ENCODE assay signal across 16 mouse cellular contexts in genomic region chr14:21719646-21720383, GRCm38 (mm10). TPM values are rescaled to one million over a fixed set of nuclear protein-coding genes. Genes with fewer than 3 reads are reported as not detected.
DNase-seq lines count a peak whose midpoint lies in the region; ATAC-seq and TF ChIP-seq lines count a peak whose summit lies in the region.
"Had no signal": no experiment of that assay in that cellular context is flagged by ENCODE, and none has a peak within 500 bp of the region (broad histone marks: within the 10 kb centered on the region; RNA-seq: fewer than 3 reads in every experiment).

No protein-coding gene starts in this region.

- 0 out of 2 replicates have a peak, but pooled peaks cover 3% of the 10 kb centered on the region for H3K36me3 ChIP-seq in heart, embryonic 14.5 days (ENCODE audit: control insufficient read depth, insufficient read depth, low read length)
- no peaks in the 10 kb centered on the region for H3K36me3 ChIP-seq in midbrain, postnatal 0 days (ENCODE audit: insufficient read depth, low read length)
- no peaks in the 10 kb centered on the region for H3K36me3 ChIP-seq in midbrain, embryonic 10.5 days
- no peaks in the 10 kb centered on the region for H3K36me3 ChIP-seq in forebrain, embryonic 16.5 days (ENCODE audit: control insufficient read depth, insufficient read depth)

- H3K4me2 ChIP-seq in heart, embryonic 14.5 days (ENCODE audit: low read length): peak overlapping the region; percentile 51
- H3K4me2 ChIP-seq in midbrain, postnatal 0 days (ENCODE audit: low read depth, low read length, poor library complexity, severe bottlenecking): no peak overlapping the region
- H3K4me2 ChIP-seq in forebrain, embryonic 16.5 days (ENCODE audit: low read length): no peak overlapping the region

- no peak for DNase-seq in heart, postnatal 25 days (ENCODE audit: low spot score)
- peak; percentile 10 for DNase-seq in midbrain, postnatal 0 days (ENCODE audit: low spot score)
- DNase-seq in midbrain, embryonic 10.5 days (ENCODE audit: low spot score): no peak
- peak; percentile 88 for DNase-seq in retina, postnatal 1 day
- DNase-seq in kidney, adult 9 months: no peak
- DNase-seq: adrenal gland, adult 8-10 months; gastrocnemius, postnatal 25 days had no signal

- 0 out of 2 replicates have a peak overlapping the region, but pooled peaks have one; percentile 10 for H3K9ac ChIP-seq in heart, embryonic 14.5 days (ENCODE audit: low read length)
- H3K9ac ChIP-seq in midbrain, postnatal 0 days (replicated peaks; ENCODE audit: low read length, poor library complexity, severe bottlenecking): no peak overlapping the region
- H3K9ac ChIP-seq in forebrain, embryonic 16.5 days (replicated peaks; ENCODE audit: low read depth, low read length): no peak overlapping the region
- H3K9ac ChIP-seq: liver, embryonic 14.5 days had no signal

- H3K27me3 ChIP-seq in heart, embryonic 14.5 days (ENCODE audit: control insufficient read depth, insufficient read depth, low read length): no peaks in the 10 kb centered on the region
- no peaks in the 10 kb centered on the region for H3K27me3 ChIP-seq in midbrain, postnatal 0 days (ENCODE audit: insufficient read depth, low read length)
- peaks cover 19% of the 10 kb centered on the region for H3K27me3 ChIP-seq in midbrain, embryonic 10.5 days (ENCODE audit: low read depth, poor library complexity, severe bottlenecking)
- no peaks in the 10 kb centered on the region for H3K27me3 ChIP-seq in forebrain, embryonic 16.5 days (replicated peaks; ENCODE audit: control insufficient read depth, insufficient read depth, low read length)
- H3K27me3 ChIP-seq: Patski had no signal

- peak overlapping the region; percentile 31 to 60; a peak in 3 of 4 replicates for H3K27ac ChIP-seq in heart, embryonic 14.5 days (replicated peaks in 1 of 2; ENCODE audit: control insufficient read depth in 1 of 2, insufficient read depth in 1 of 2, low read depth in 2 of 2, low read length in 2 of 2)
- no peak overlapping the region for H3K27ac ChIP-seq in midbrain, postnatal 0 days (ENCODE audit: low read depth, low read length)
- no peak overlapping the region for H3K27ac ChIP-seq in midbrain, embryonic 10.5 days (replicated peaks)
- no peak overlapping the region for H3K27ac ChIP-seq in forebrain, embryonic 16.5 days (ENCODE audit: low read length)
- H3K27ac ChIP-seq: liver, embryonic 14.5 days; stomach, postnatal 0 days had no signal

- intact Hi-C loops in heart, postnatal 25 days (cut with DNase I): no loop called here

- no peak overlapping the region for H3K4me3 ChIP-seq in heart, embryonic 14.5 days (ENCODE audit: control insufficient read depth in 1 of 2, insufficient read depth in 1 of 2, low read depth in 1 of 2, low read length in 2 of 2)
- no peak overlapping the region for H3K4me3 ChIP-seq in midbrain, postnatal 0 days (ENCODE audit: low read depth, low read length)
- H3K4me3 ChIP-seq in midbrain, embryonic 10.5 days: no peak overlapping the region
- H3K4me3 ChIP-seq in forebrain, embryonic 16.5 days (replicated peaks; ENCODE audit: low read length): no peak overlapping the region

- WGBS in heart, embryonic 14.5 days: 9% methylated on average over 17 of the region's 17 CpGs
- WGBS in midbrain, postnatal 0 days: 55% methylated on average over 17 of the region's 17 CpGs
- WGBS in midbrain, embryonic 10.5 days: 70% methylated on average over 17 of the region's 17 CpGs
- 36% methylated on average over 17 of the region's 17 CpGs for WGBS in forebrain, embryonic 16.5 days

- no peak for TF ChIP-seq CTCF in midbrain, postnatal 0 days (IDR thresholded peaks at IDR 0.05)

- ATAC-seq in heart, embryonic 14.5 days (ENCODE audit: insufficient number of reproducible peaks, insufficient read depth, low FRiP score, low read depth): no peak
- ATAC-seq in midbrain, postnatal 0 days (ENCODE audit: low FRiP score): no peak
- peak; percentile 64; the same call in 1 of the 2 replicates for ATAC-seq in forebrain, embryonic 16.5 days
- no peak for ATAC-seq in inflammation-experienced regulatory T-cells, adult 6 months
- ATAC-seq: intestine, postnatal 0 days; Patski had no signal

- peaks cover 6% of the 10 kb centered on the region for H3K9me3 ChIP-seq in heart, embryonic 14.5 days (ENCODE audit: control insufficient read depth, low read length)
- H3K9me3 ChIP-seq in midbrain, postnatal 0 days (ENCODE audit: low read length): no peaks in the 10 kb centered on the region
- 0 out of 2 replicates have a peak, but pooled peaks cover 6% of the 10 kb centered on the region for H3K9me3 ChIP-seq in midbrain, embryonic 10.5 days (replicated peaks)
- 0 out of 2 replicates have a peak, but pooled peaks cover 3% of the 10 kb centered on the region for H3K9me3 ChIP-seq in forebrain, embryonic 16.5 days (ENCODE audit: control insufficient read depth, low read length)

- H3K4me1 ChIP-seq in heart, embryonic 14.5 days (ENCODE audit: control insufficient read depth in 2 of 2, insufficient read depth in 2 of 2, low read length in 2 of 2): peaks cover 13 to 24% of the 10 kb centered on the region in 2 experiments
- H3K4me1 ChIP-seq in midbrain, postnatal 0 days (ENCODE audit: insufficient read depth, low read length): no peaks in the 10 kb centered on the region
- H3K4me1 ChIP-seq in midbrain, embryonic 10.5 days: peaks cover 29% of the 10 kb centered on the region
- H3K4me1 ChIP-seq in forebrain, embryonic 16.5 days (replicated peaks; ENCODE audit: control insufficient read depth, insufficient read depth, low read length): peaks cover 8% of the 10 kb centered on the region

RNA-seq across cellular contexts. Expression of gene Dupd1, which starts 5.4 kb away (rescaled TPM):
- polyA plus RNA-seq in heart, embryonic 14.5 days (2014; fragmentation: Nextera tagmentation; extraction: Ambion mirVana): 0.18 TPM in 2 replicates
- total RNA-seq in heart, postnatal 25 days (2021): not detected
- total RNA-seq in midbrain, postnatal 0 days (2014; rRNA removed): 1.4 TPM in 1 of 2 replicates, not detected in the other
- 0.39 and 0.41 TPM in 2 replicates for polyA plus RNA-seq in midbrain, postnatal 0 days (2015; fragmentation: Nextera tagmentation; extraction: Ambion mirVana)
- not detected in 2 replicates for polyA plus RNA-seq in midbrain, embryonic 10.5 days (2016; fragmentation: Nextera tagmentation; extraction: Ambion mirVana)
- 0.24 and 0.29 TPM in 2 replicates for polyA plus RNA-seq in forebrain, embryonic 16.5 days (2015; fragmentation: Nextera tagmentation; extraction: Ambion mirVana)
- not detected for polyA plus RNA-seq in inflammation-experienced regulatory T-cells, adult 6 months (2017; shearing (Covaris generic))
- total RNA-seq: megakaryocyte-erythroid progenitor cell, adult 5-6 weeks had no signal
- polyA plus RNA-seq: intestine, postnatal 0 days; liver, embryonic 14.5 days; Patski; stomach, postnatal 0 days; urinary bladder, adult 2 months had no signal

RNA-seq across cellular contexts. Expression of gene Samd8, which starts 30.5 kb away (rescaled TPM):
- polyA plus RNA-seq in heart, embryonic 14.5 days (2014; fragmentation: Nextera tagmentation; extraction: Ambion mirVana): 8.5 and 11.5 TPM in 2 replicates
- total RNA-seq in heart, postnatal 25 days (2021): 10 to 100 TPM; 26.1 to 28.5 TPM
- total RNA-seq in midbrain, postnatal 0 days (2014; rRNA removed): 65.9 and 85.6 TPM in 2 replicates
- polyA plus RNA-seq in midbrain, postnatal 0 days (2015; fragmentation: Nextera tagmentation; extraction: Ambion mirVana): 24.9 and 28.6 TPM in 2 replicates
- polyA plus RNA-seq in midbrain, embryonic 10.5 days (2016; fragmentation: Nextera tagmentation; extraction: Ambion mirVana): 10.0 and 11.1 TPM in 2 replicates
- polyA plus RNA-seq in forebrain, embryonic 16.5 days (2015; fragmentation: Nextera tagmentation; extraction: Ambion mirVana): 23.1 and 24.6 TPM in 2 replicates
- 1 to 10 TPM; 2.6 to 4.4 (median 3.7) TPM for polyA plus RNA-seq in inflammation-experienced regulatory T-cells, adult 6 months (2017; shearing (Covaris generic))

RNA-seq across cellular contexts. Expression of gene Dusp13, which starts 31.2 kb away (rescaled TPM):
- not detected in 2 replicates for polyA plus RNA-seq in heart, embryonic 14.5 days (2014; fragmentation: Nextera tagmentation; extraction: Ambion mirVana)
- under 1 TPM; 0.34 to 0.39 TPM for total RNA-seq in heart, postnatal 25 days (2021)
- 0.28 TPM in 1 of 2 replicates, not detected in the other for total RNA-seq in midbrain, postnatal 0 days (2014; rRNA removed)
- polyA plus RNA-seq in midbrain, postnatal 0 days (2015; fragmentation: Nextera tagmentation; extraction: Ambion mirVana): not detected in 2 replicates
- polyA plus RNA-seq in midbrain, embryonic 10.5 days (2016; fragmentation: Nextera tagmentation; extraction: Ambion mirVana): not detected in 2 replicates
- polyA plus RNA-seq in forebrain, embryonic 16.5 days (2015; fragmentation: Nextera tagmentation; extraction: Ambion mirVana): not detected in 2 replicates
- not detected for polyA plus RNA-seq in inflammation-experienced regulatory T-cells, adult 6 months (2017; shearing (Covaris generic))
- total RNA-seq: megakaryocyte-erythroid progenitor cell, adult 5-6 weeks had no signal

Comparison
In these comparisons a context has a peak if more than half of its experiments do, and no peak if none do; other contexts are left out.
1. DNase-seq: peak in midbrain, postnatal 0 days (single experiment) and retina, postnatal 1 day (single experiment); none in heart, postnatal 25 days (single experiment), midbrain, embryonic 10.5 days (single experiment) and kidney, adult 9 months (single experiment).
2. H3K27ac ChIP-seq: peak in heart, embryonic 14.5 days (2 of 2); none in midbrain, postnatal 0 days (single experiment), midbrain, embryonic 10.5 days (single experiment) and forebrain, embryonic 16.5 days (single experiment).